Mouse (Mus musculus) neural tube, embryonic 11.5 days (tissue): ENCODE measurements around the gene Ccr10. TPM values are rescaled to one million over a fixed set of nuclear protein-coding genes. Genes with fewer than 3 reads are reported as not detected.

Experiments used
- ATAC-seq: fragments of 200-750 bp; cut with Nextera tagmentation; 2 replicates; pipeline ENCODE4 v1.8.0; 2017; ENCODE audit warnings: moderate number of reproducible peaks, mild to moderate bottlenecking, moderate TSS enrichment, moderate library complexity; ENCODE audit not compliant: insufficient read depth, low FRiP score, low TSS enrichment
- DNase-seq: peaks from one replicate; pipeline ENCODE4 v3.0.0-alpha.2; 2015; ENCODE audit warnings: low spot score
- H3K27ac ChIP-seq: fragments of 300-500 bp; sonication (generic); 2 replicates; pipeline ENCODE4 v1.5.1; 2014; ENCODE audit warnings: low read depth, mild to moderate bottlenecking, low read length
- H3K27me3 ChIP-seq: fragments of 300-500 bp; sonication (generic); 2 replicates; pipeline ENCODE4 v1.6.1; 2014; ENCODE audit warnings: mild to moderate bottlenecking, low read length, mixed read lengths; ENCODE audit not compliant: control insufficient read depth, insufficient read depth
- H3K36me3 ChIP-seq: fragments of 300-500 bp; sonication (generic); 2 replicates; pipeline ENCODE4 v1.6.1; 2014; ENCODE audit warnings: mild to moderate bottlenecking, low read length, moderate library complexity, mixed read lengths; ENCODE audit not compliant: control insufficient read depth, insufficient read depth
- H3K4me1 ChIP-seq: fragments of 300-500 bp; sonication (generic); 2 replicates; pipeline ENCODE4 v1.6.1; 2014; ENCODE audit warnings: low read length, mixed read lengths; ENCODE audit not compliant: control insufficient read depth, insufficient read depth
- H3K4me2 ChIP-seq: fragments of 300-500 bp; sonication (generic); 2 replicates; pipeline ENCODE4 v1.6.1; 2014; ENCODE audit warnings: low read depth, mild to moderate bottlenecking, moderate library complexity
- H3K4me3 ChIP-seq: fragments of 300-500 bp; sonication (generic); 2 replicates; pipeline ENCODE4 v1.5.1; 2014; ENCODE audit warnings: low read depth, low read length
- H3K9ac ChIP-seq: fragments of 300-500 bp; sonication (generic); 2 replicates; pipeline ENCODE4 v1.6.1; 2014; ENCODE audit warnings: mild to moderate bottlenecking, low read length
- H3K9me3 ChIP-seq: fragments of 300-500 bp; sonication (generic); 2 replicates; pipeline ENCODE4 v1.6.1; 2016; ENCODE audit warnings: low read length; ENCODE audit not compliant: control insufficient read depth
- WGBS: fragments of 180-500 bp; shearing (Covaris S2); extraction: QIAGEN DNeasy Blood & Tissue Kit; methylation state at CpG from one replicate; pipeline ENCODE4 v1.1.7; 2014; 5-methylcytosine and 5-hydroxymethylcytosine counted together
- polyA plus RNA-seq: library from polyadenylated mRNA; unstranded; fragments of >200 nt; fragmentation: Nextera tagmentation; extraction: Ambion mirVana; gene quantifications from 2 replicates; pipeline ENCODE4 v1.2.1, GENCODE M21; 2014

Ccr10 gene
- polyA plus RNA-seq, 1 experiment from 2014 or later: 0.44 TPM

DNA sequence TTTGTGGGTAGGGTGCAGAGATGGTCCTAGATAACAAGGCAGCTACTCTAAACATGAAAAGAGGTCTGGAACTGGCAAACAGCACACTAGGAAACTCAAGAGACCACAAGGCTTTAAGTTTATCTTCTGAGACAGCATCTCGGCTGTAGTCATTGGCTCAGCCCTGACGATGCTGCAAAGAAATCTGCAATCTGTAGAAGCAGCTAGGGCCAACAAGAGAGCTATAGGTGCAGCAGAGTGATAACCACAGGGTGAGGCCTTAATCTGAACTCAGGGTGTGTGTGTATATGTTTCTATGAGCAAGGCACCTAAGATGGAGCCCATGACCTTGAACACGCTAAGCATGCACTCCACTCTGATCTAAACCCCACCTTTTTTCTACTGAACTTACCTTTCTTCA, 24.3 kb upstream of the Ccr10 start:
- no peak for ATAC-seq
- no peak overlapping the region for H3K9ac ChIP-seq
- H3K4me3 ChIP-seq: no peak overlapping the region
- H3K4me2 ChIP-seq: no peak overlapping the region
- no peaks in the 10 kb centered on the region for H3K4me1 ChIP-seq
- H3K27me3 ChIP-seq: no peaks in the 10 kb centered on the region
- H3K27ac ChIP-seq: no peak overlapping the region
- WGBS: 90% methylated on average over 3 of the region's 3 CpGs
- no peak for DNase-seq
- H3K36me3 ChIP-seq: no peaks in the 10 kb centered on the region
- H3K9me3 ChIP-seq: no peaks in the 10 kb centered on the region

DNA sequence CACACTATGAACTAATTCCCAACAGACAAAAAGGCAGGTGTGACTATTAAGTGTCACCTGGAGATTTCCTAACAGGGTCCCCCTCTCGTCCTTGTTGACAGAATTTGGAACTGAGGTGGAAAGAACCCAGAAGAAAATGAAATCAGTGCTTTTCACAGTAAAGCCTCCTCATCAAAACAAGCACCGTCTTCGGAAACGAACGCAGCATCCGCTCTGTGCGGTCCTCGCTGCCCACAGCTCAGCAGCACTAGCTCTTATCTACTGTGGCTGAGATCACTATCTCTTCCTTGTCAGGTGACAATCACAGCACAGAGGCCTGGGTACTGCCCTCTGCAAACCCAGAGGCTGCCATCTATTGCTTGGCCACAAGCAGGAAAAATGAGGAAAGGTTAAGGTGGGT, 20.9 kb upstream of the Ccr10 start:
- H3K27ac ChIP-seq: no peak overlapping the region
- DNase-seq (no peak), ATAC-seq (no peak)
- no peaks in the 10 kb centered on the region for H3K36me3 ChIP-seq
- H3K4me1 ChIP-seq: no peaks in the 10 kb centered on the region
- H3K4me3 ChIP-seq: no peak overlapping the region
- no peak overlapping the region for H3K4me2 ChIP-seq
- H3K9ac ChIP-seq: no peak overlapping the region
- 94% methylated on average over 8 of the region's 8 CpGs for WGBS
- H3K27me3 ChIP-seq: no peaks in the 10 kb centered on the region
- H3K9me3 ChIP-seq: no peaks in the 10 kb centered on the region

DNA sequence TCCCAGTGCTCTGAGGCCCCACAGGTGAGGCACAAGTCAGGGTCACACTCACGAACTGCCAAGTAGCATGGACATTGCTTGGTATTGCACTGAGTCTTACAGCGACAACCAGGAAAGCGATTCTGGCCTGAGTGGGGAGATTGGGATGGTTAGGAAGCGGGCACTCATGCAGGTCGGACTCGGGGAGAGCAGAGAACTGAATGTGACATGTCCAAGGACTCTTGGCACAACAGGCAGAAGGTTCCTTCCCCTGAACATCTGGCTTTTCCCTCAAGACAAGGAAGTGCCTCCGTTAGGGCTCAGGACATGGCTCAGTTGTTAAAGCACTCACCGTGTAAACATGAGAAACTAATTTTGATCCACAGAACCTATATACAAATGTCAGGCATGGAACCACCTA, 20.3 kb upstream of the Ccr10 start:
- ATAC-seq (no peak), DNase-seq (no peak)

DNA sequence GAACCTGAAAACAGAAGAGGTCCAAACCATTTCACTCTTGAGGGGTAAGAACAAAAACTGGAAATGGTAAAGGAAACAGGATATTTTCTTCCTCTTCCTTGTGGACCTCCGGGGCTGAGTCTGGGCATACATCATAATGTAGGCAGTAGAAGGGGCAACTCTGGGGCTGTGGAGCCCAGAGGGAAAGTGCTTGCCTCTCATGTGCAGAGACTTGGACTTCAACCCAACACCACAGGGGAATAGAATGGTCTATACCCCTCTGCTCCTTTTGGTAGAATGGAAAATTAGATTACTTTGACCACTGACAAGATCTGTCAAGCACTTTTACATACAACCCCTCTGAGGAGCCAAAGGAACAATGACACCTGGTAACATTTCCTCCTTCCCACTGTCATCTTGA, 19.9 kb upstream of the Ccr10 start:
- Histone ChIP-seq H3K9me3 (no peaks in the 10 kb centered on the region), H3K36me3 (no peaks in the 10 kb centered on the region), H3K4me1 (peaks cover 2% of the 10 kb centered on the region; the same call in 1 of the 2 replicates), H3K4me2 (no peak overlapping the region), H3K27ac (no peak overlapping the region), H3K4me3 (no peak overlapping the region), H3K27me3 (no peaks in the 10 kb centered on the region), H3K9ac (no peak overlapping the region)
- no peak for DNase-seq
- WGBS: 75% methylated on average over 1 of the region's 1 CpGs
- no peak for ATAC-seq

More for the DNA sequence above, 20.3 kb upstream of the Ccr10 start:
- H3K36me3 ChIP-seq: no peaks in the 10 kb centered on the region
- no peaks in the 10 kb centered on the region for H3K9me3 ChIP-seq
- no peak overlapping the region for H3K27ac ChIP-seq
- no peaks in the 10 kb centered on the region for H3K4me1 ChIP-seq
- H3K4me2 ChIP-seq: no peak overlapping the region
- no peak overlapping the region for H3K9ac ChIP-seq
- no peak overlapping the region for H3K4me3 ChIP-seq
- WGBS: 90% methylated on average over 8 of the region's 8 CpGs
- H3K27me3 ChIP-seq: no peaks in the 10 kb centered on the region

DNA sequence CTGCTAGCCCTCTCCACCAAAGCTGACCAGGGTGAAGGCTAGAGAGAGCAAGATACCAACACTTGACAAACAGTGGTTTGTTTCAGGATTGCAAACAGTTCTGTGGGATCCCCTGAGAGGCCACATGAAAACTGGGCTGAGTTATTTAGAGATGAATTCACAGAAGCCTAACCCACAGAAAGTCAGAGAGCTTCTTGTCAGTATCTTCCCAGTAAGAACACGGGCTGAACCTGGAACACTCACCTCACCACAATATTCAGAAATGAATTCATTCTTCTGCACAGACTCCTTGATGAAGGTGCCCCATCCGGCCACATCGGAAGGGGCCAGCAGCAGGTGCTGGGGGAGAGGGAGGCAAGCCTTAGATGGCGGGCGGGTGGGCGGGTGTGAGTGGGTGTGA, 19.4 kb upstream of the Ccr10 start:
- Histone ChIP-seq H3K9me3 (no peaks in the 10 kb centered on the region), H3K36me3 (no peaks in the 10 kb centered on the region), H3K9ac (no peak overlapping the region), H3K27ac (no peak overlapping the region), H3K4me3 (no peak overlapping the region), H3K4me1 (peaks cover 7% of the 10 kb centered on the region), H3K27me3 (no peaks in the 10 kb centered on the region), H3K4me2 (no peak overlapping the region)
- ATAC-seq (no peak), DNase-seq (no peak)
- 99% methylated on average over 6 of the region's 6 CpGs for WGBS

DNA sequence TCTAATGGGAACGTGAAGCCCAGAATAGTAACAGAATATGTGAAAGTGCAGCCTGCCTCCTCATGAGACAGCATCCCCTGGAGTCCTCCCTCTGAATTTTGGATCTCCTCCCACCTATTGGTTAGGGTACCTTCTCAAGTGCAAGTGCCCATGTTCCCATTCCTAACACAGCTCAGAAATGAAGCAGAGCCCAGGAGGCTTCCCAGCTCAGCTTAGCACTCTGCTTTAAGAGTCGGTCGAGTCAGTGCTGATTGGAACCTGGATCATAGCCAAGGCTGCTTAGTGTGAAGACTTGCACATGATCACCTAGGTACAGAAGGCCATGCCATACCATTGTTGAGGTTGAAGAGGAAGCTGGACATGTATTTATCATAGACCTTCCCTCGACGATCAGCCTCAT, 18.9 kb upstream of the Ccr10 start:
- DNase-seq: no peak
- WGBS: 91% methylated on average over 5 of the region's 5 CpGs
- no peaks in the 10 kb centered on the region for H3K27me3 ChIP-seq
- no peaks in the 10 kb centered on the region for H3K9me3 ChIP-seq
- H3K4me3 ChIP-seq: no peak overlapping the region
- peaks cover 12% of the 10 kb centered on the region for H3K4me1 ChIP-seq
- no peak overlapping the region for H3K4me2 ChIP-seq
- no peak overlapping the region for H3K9ac ChIP-seq
- no peaks in the 10 kb centered on the region for H3K36me3 ChIP-seq
- ATAC-seq: no peak
- H3K27ac ChIP-seq: no peak overlapping the region

DNA sequence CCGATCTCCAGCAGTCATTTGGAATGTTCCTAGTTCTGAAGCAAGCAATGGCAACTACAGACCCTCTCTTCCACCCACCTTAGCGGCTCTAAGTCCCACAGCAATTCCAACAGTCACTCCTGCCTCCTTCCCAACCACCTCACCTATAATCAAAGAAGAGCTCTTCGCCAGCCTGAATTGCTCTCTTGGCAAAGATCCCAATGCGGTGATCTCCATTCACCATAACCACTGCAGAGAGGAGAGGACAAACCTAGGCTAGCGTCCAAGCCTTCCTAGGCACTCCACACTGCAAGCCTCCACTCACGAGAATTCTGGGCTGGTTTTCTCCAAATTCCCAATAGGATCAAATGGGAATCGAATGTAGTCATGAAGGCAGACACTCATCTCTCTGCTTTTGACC, 17.8 kb upstream of the Ccr10 start:
- no peak overlapping the region for H3K4me2 ChIP-seq

DNA sequence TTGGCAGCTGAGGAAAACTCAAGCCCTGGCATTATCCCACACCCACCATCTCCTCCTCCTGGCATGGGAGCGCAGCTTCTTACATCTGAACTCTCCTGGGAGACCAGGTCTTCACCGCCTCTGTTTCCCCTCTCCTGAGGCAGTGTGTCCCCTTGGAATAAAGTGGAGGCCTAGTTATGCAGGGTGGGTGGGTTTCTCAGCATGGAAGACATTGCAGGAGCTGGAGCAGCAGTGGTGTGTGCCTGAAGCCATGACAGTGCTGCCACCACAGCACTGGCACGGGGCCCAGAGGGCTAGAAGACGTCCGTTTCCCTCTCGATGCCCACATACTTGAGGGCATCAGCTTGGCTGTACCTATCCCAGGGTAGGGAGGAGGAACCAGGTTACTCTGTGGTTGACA, 17.4 kb upstream of the Ccr10 start:
- H3K9me3 ChIP-seq: no peaks in the 10 kb centered on the region
- DNase-seq (no peak), ATAC-seq (no peak)
- no peak overlapping the region for H3K4me2 ChIP-seq
- H3K36me3 ChIP-seq: no peaks in the 10 kb centered on the region
- 92% methylated on average over 6 of the region's 6 CpGs for WGBS
- no peak overlapping the region for H3K9ac ChIP-seq
- H3K4me3 ChIP-seq: no peak overlapping the region
- H3K4me1 ChIP-seq: peaks cover 13% of the 10 kb centered on the region
- no peak overlapping the region for H3K27ac ChIP-seq
- H3K27me3 ChIP-seq: no peaks in the 10 kb centered on the region

More for the DNA sequence above, 17.8 kb upstream of the Ccr10 start:
- DNase-seq (no peak), ATAC-seq (no peak)
- Histone ChIP-seq H3K36me3 (no peaks in the 10 kb centered on the region), H3K9me3 (no peaks in the 10 kb centered on the region), H3K4me1 (peaks cover 13% of the 10 kb centered on the region), H3K27me3 (no peaks in the 10 kb centered on the region), H3K9ac (no peak overlapping the region), H3K4me3 (no peak overlapping the region), H3K27ac (no peak overlapping the region)
- 89% methylated on average over 7 of the region's 7 CpGs for WGBS

DNA sequence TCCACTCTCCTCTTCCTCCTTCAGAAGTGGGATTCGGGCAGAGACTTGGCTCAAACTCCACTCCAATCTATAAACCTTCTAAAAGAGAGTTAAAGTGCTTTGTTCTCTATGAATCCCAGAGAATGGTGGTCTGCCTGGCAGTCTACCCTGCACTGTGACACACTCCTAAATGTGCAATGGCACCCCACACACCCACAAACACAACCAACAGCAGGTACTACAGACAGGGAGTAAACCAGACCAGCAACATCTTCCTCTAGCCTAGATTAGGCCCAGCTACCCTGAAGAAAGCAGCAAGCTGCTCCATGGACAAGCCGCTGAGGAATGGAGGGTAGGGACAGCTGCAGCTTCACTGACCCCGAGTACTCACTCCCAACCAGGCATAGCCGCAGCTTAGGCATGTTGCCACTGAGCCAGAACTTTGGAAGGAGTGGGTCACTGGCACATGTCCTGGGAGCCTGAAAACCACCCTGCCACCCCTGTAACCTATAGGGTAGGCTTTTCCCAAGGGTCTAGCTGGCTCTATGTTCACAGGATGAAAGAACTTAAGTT, 16.8 kb upstream of the Ccr10 start:
- Histone ChIP-seq H3K9me3 (no peaks in the 10 kb centered on the region), H3K36me3 (no peaks in the 10 kb centered on the region), H3K4me2 (no peak overlapping the region), H3K4me1 (peaks cover 13% of the 10 kb centered on the region), H3K27ac (no peak overlapping the region), H3K27me3 (no peaks in the 10 kb centered on the region), H3K4me3 (no peak overlapping the region), H3K9ac (no peak overlapping the region)
- DNase-seq (no peak), ATAC-seq (no peak)
- 86% methylated on average over 4 of the region's 4 CpGs for WGBS
